In the genomic region with DNA sequence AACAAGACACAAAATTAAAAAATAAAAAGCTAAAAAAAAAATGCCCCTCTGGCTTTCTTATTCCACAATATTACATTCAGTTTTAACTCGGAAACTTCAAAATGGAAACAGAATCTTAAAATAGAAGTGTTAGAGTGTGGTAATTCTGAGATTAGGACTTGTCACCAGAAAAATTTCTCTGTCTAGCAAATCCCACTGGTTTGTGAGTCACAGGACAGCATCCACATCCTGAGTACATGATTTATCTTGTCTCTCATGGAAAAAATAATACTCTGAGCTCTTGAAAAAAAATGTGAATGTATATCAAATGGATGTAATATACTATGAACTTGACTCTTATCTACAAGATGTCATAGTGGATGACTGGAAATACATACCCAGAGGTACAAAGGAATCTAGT, we compare ENCODE assay signal across 22 mouse cellular contexts.
DNase-seq lines count a peak whose midpoint lies in the region; ATAC-seq lines count a peak whose summit lies in the region.
"Had no signal": no experiment of that assay in that cellular context is flagged by ENCODE, and none has a peak within 500 bp of the region (broad histone marks: within the 10 kb centered on the region; RNA-seq: fewer than 3 reads in every experiment).

No protein-coding gene starts in this region.

- no peak for DNase-seq in frontal cortex, postnatal 10 days (ENCODE audit: low spot score in 2 of 2)
- DNase-seq in midbrain, embryonic 11.5 days (ENCODE audit: low spot score, missing footprints): peak; percentile 28
- DNase-seq in midbrain, embryonic 10.5 days (ENCODE audit: low spot score): no peak
- peak; percentile 74 for DNase-seq in brain, adult 2 months (ENCODE audit: low read depth, low spot score)
- no peak for DNase-seq in urinary bladder, adult 18-20 months (ENCODE audit: low spot score in 2 of 2)
- DNase-seq: adrenal gland, adult 2 months; adrenal gland, adult 8-10 months; adrenal gland, postnatal 10 days; adrenal gland, postnatal 14 days; adrenal gland, postnatal 25 days; adrenal gland, postnatal 36 days; B cell, adult 2 months; cerebellum, adult 11 months; cerebellum, adult 11-12 months; cerebellum, adult 18-20 months; cerebellum, adult 2 months had no signal

- H3K4me1 ChIP-seq in midbrain, embryonic 11.5 days (ENCODE audit: control insufficient read depth, insufficient read depth, low read length): no peaks in the 10 kb centered on the region
- no peaks in the 10 kb centered on the region; the same call in 1 of the 2 replicates for H3K4me1 ChIP-seq in midbrain, embryonic 10.5 days

- H3K27ac ChIP-seq in midbrain, embryonic 11.5 days (ENCODE audit: low read depth, low read length): no peak overlapping the region
- H3K27ac ChIP-seq in midbrain, embryonic 10.5 days (replicated peaks): no peak overlapping the region

- H3K4me2 ChIP-seq in midbrain, embryonic 11.5 days: no peak overlapping the region

- H3K9me3 ChIP-seq in midbrain, embryonic 11.5 days (ENCODE audit: control insufficient read depth, low read length): no peaks in the 10 kb centered on the region
- H3K9me3 ChIP-seq in midbrain, embryonic 10.5 days (replicated peaks): no peaks in the 10 kb centered on the region
- H3K9me3 ChIP-seq: G1E had no signal

- no peaks in the 10 kb centered on the region for H3K36me3 ChIP-seq in midbrain, embryonic 11.5 days (ENCODE audit: control insufficient read depth, insufficient read depth, low read length)
- H3K36me3 ChIP-seq in midbrain, embryonic 10.5 days: no peaks in the 10 kb centered on the region
- H3K36me3 ChIP-seq: G1E had no signal

- no peak overlapping the region for H3K9ac ChIP-seq in midbrain, embryonic 11.5 days (ENCODE audit: low read length)

- H3K27me3 ChIP-seq in midbrain, embryonic 11.5 days (ENCODE audit: control insufficient read depth, insufficient read depth, low read length): no peaks in the 10 kb centered on the region
- no peaks in the 10 kb centered on the region for H3K27me3 ChIP-seq in midbrain, embryonic 10.5 days (ENCODE audit: low read depth, poor library complexity, severe bottlenecking)
- H3K27me3 ChIP-seq: CH12.LX, Patski had no signal

- peak; percentile 68 for ATAC-seq in frontal cortex, adult (ENCODE audit: low TSS enrichment)
- no peak for ATAC-seq in midbrain, embryonic 11.5 days (ENCODE audit: low FRiP score)
- ATAC-seq: activated CD4-positive, CD25-positive, alpha-beta regulatory T cell, adult 4 months; CD4-positive, CD25-positive, alpha-beta regulatory T cell, adult 4 months; Patski had no signal

- WGBS in midbrain, embryonic 11.5 days: 90% methylated on average over 1 of the region's 1 CpGs
- WGBS in midbrain, embryonic 10.5 days: 92% methylated on average over 1 of the region's 1 CpGs

- H3K4me3 ChIP-seq in midbrain, embryonic 11.5 days (ENCODE audit: low read depth, low read length): no peak overlapping the region
- no peak overlapping the region for H3K4me3 ChIP-seq in midbrain, embryonic 10.5 days

Comparison
In these comparisons a context has a peak if more than half of its experiments do, and no peak if none do; other contexts are left out.
1. DNase-seq: peak in midbrain, embryonic 11.5 days (single experiment) and brain, adult 2 months (single experiment); none in frontal cortex, postnatal 10 days (0 of 2), midbrain, embryonic 10.5 days (single experiment) and urinary bladder, adult 18-20 months (0 of 2).